Mouse (Mus musculus) layer of hippocampus, postnatal 10 days (tissue): Measurements from ENCODE around the gene Dpf2. TPM values are rescaled to one million over a fixed set of nuclear protein-coding genes. Genes with fewer than 3 reads are reported as not detected.

Experiments
- DNase-seq, 2 experiments: peaks; one replicate each; pipeline ENCODE4 v3.0.0; 2021; ENCODE audit warnings: low spot score in 2 of 2
- total RNA-seq, 2 experiments: library from RNA; stranded (reverse); gene quantifications; 2 replicates each; pipeline ENCODE4 v1.2.3; 2021

The Dpf2 gene
- total RNA-seq, 2 experiments from 2014 or later: 76.0 to 79.9 TPM

- peak in 1 of 2 experiments; percentile 40 for DNase-seq
Observed at GRCm38 (mm10) chr19:5871273-5871672, 41.5 kb downstream of the Dpf2 start.

GRCm38 (mm10) chr19:5868096-5868495 is 44.7 kb downstream of the Dpf2 start:
- no peak for DNase-seq

GRCm38 (mm10) chr19:5864710-5865398 is 48.0 kb downstream of the Dpf2 start:
- no peak for DNase-seq

- DNase-seq: no peak
Observed at GRCm38 (mm10) chr19:5863776-5864175, 49.0 kb downstream of the Dpf2 start.

- no peak for DNase-seq
Observed at GRCm38 (mm10) chr19:5862335-5863085, 50.3 kb downstream of the Dpf2 start.

GRCm38 (mm10) chr19:5856604-5857003 is 56.2 kb downstream of the Dpf2 start:
- no peak for DNase-seq

- no peak for DNase-seq
Observed at GRCm38 (mm10) chr19:5852035-5852722, 60.6 kb downstream of the Dpf2 start.

- no peak for DNase-seq
Observed at GRCm38 (mm10) chr19:5851481-5851971, 61.3 kb downstream of the Dpf2 start.

- no peak for DNase-seq
Observed at GRCm38 (mm10) chr19:5850860-5851259, 62.0 kb downstream of the Dpf2 start.

GRCm38 (mm10) chr19:5849843-5850527 is 62.8 kb downstream of the Dpf2 start:
- peak; percentile 95 for DNase-seq

GRCm38 (mm10) chr19:5848826-5849672 is 63.8 kb downstream of the Dpf2 start:
- DNase-seq: peak in 1 of 2 experiments; percentile 35

- DNase-seq: peak; percentile 44 to 62
Observed at GRCm38 (mm10) chr19:5848032-5848825, 64.6 kb downstream of the Dpf2 start.

- DNase-seq: peak in 1 of 2 experiments; percentile 49
Observed at GRCm38 (mm10) chr19:5847306-5847796, 65.5 kb downstream of the Dpf2 start.

GRCm38 (mm10) chr19:5846557-5847305 is 66.1 kb downstream of the Dpf2 start:
- peak; percentile 77 to 82 for DNase-seq
